Mouse (Mus musculus): ENCODE measurements at regions not wholly inside any gene's neighbourhood (a gene's known extent, or its start where the extent isn't known, plus 50 kb on each side); places are given as distances from the start of the nearest gene placed in this dataset.
A peak's percentile ranks its signal among the peaks of the same experiment; 100 is the strongest.
"Not testable (repeated sequence)": the region's sequence is repeated elsewhere in the genome, so short reads cannot be mapped to it uniquely, and the experiment has no call there.

DNA sequence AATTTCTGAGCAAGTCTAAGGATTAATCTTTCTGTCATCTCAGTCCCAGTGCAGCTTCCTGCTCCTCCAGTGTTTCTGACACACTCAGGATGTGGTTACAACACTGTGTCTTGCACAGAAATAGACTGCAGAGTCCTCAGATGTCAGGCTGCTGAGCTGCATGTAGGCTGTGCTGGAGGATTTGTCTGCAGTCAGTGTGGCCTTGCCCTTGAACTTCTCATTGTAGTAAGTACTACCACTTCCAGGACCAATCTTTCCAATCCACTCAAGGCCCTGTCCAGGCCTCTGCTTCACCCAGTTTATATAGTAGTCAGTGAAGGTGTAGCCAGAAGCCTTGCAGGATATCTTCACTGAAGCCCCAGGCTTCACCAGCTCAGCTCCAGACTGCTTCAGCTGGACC is 185.8 kb upstream of the Zfp386 start:
- DNase-seq = peak; percentile 56

DNA sequence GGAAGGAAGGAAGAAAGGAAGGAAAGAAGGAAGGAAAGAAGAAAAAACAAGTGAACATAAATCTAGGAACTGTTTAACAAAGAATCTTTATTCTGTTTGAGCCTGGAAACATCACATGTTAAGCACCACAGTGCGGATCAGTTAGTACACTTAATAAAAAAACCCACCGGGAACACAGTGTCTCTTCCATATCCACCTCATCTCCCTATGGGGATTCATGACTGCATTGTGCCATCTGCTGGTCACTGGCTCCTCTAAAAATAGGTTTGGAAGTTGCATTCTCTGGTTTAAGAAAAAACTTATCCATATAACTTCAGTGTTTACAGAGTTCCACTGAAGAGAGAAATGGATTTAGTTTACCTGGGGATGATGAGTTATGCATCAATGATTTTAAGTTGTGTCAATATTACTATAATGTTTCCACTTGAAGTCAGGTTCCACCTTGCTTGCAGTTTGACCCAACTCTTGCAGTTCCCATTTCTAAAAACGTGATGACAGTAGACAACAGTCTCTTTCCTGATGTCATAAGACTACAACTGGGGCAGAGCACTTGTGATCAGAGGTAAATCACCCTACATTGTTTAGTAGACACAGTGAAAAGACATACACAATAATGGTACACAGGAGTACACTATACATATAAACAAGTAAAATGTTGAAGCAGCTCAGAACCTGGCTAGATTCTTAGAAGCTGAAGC is 182.3 kb upstream of the Zfp386 start:
- not testable (repeated sequence) for DNase-seq

DNA sequence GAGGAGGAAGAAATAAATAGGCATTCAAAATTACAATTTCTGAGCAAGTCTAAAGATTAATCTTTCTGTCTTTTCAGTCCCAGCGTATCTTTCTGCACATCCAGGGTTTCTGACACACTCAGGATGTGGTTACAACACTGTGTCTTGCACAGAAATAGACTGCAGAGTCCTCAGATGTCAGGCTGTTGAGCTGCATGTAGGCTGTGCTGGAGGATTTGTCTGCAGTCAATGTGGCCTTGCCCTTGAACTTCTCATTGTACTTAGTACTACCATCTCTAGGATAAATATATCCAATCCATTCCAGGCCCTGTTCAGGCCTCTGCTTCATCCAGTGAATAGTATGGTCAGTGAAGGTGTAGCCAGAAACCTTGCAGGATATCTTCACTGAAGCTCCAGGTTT is 178.9 kb upstream of the Zfp386 start:
- peak; percentile 52 for DNase-seq

DNA sequence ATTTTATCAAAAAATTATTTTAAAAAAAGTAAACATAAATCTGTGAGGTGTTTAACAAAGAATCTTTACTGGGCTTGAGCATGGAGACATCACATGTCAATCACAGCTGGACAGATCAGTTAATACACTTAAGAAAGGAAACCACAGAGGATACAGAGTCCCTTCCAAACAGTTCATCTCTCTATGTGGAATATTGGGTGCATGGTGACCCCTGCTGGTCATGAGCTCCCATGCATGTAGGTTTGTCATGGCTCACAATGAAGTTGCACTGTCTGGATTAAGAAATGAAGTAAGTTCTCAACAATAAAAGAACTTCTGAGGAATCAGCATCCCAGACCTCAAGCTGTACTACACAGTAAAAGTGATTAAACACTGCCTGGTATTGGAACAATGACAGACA is 175.1 kb upstream of the Zfp386 start:
- not testable (repeated sequence) for DNase-seq

DNA sequence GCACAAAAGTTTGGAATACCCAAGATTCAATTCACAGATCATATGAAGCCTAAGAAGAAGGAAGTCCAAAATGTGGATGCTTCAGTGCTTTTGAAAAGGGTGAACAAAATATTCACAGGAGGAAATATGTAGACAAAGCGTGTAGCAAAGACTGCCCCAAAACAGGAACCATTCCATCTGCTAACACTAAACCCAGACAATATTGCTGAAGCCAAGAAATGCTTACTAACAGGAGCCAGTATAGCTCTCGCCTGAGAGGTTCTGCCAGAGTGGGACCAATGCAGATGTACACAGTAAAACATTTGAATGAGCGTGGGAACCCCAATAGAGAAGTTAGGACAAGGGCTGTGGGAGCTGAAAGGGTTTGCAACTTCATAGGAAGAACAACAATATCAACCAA is 173.5 kb upstream of the Zfp386 start:
- DNase-seq = not testable (repeated sequence)

DNA sequence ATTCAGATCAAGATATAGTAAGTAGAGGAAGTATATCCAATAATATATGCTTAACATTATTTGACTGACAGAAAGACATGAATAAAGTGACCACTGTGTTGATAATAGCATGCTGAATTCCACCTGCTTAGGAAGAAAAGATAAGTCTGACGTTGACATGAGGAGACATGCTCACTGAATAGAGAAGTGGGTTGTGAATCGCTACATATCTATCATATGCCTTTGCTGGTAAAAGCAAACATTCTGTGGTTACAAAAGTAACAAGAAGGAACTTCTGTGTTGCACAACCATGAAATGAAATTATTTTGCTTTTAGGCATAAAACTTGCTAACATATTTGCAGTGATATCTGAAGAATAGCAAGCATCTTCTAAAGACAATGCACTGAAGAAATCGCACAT is 163.8 kb upstream of the Zfp386 start:
- no peak for DNase-seq

DNA sequence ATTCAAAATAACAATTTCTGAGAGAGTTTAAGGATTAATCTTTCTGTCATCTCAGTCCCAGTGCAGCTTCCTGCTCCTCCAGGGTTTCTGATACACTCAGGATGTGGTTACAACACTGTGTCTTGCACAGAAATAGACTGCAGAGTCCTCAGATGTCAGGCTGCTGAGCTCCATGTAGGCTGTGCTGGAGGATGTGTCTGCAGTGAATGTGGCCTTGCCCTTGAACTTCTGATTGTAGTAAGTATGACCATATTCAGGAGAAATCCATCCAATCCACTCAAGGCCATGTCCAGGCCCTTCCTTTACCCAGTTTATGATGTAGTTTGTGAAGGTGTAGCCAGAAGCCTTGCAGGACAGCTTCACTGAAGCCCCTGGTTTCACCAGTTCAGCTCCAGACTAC is 159.5 kb upstream of the Zfp386 start:
- DNase-seq = peak; percentile 34

DNA sequence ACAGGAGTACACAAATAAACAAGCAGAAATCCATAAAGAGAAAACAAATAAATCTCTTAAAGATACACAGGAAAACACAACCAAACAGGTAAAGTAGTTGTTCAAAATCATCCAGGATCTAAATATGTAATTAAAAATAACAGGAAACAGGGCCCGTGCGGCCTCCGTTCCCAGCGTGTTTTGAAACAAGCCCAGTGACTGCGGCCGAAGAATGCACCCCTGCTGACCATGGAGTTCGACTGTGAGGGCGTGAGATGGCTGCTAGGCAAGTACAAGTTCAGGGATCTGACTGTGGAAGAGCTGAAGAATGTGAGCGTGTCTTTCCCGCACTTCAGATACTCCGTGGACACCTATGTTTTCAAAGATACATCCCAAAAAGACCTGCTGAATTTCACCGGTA is 154.9 kb upstream of the Zfp386 start:
- not testable (repeated sequence) for DNase-seq

DNA sequence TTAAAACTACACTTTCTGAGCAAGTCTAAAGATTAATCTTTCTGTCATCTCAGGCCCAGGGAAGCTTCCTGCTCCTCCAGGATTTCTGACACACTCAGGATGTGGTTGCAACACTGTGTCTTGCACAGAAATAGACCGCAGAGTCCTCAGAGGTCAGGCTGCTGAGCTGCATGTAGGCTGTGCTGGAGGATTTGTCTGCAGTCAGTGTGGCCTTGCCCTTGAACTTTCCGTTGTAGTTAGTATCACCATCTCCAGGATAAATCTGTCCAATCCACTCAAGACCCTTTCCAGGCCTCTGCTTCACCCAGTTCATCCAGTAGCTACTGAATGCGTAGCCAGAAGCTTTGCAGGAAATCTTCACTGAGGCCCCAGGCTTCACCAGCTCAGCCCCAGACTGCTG is 135.3 kb upstream of the Zfp386 start:
- not testable (repeated sequence) for DNase-seq

DNA sequence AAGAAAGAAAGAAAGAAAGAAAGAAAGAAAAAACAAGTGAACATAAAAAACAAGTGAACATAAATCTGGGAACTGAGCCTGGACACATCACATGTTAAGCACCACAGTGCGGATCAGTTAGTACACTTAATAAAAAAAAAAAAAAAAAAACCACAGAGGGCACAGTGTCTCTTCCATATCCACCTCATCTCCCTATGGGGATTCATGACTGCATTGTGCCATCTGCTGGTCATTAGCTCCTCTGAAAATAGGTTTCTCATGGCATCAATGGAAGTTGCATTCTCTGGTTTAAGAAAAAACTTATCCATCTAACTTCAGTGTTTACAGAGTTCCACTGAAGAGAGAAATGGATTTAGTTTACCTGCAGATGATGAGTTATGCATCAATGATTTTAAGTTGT is 132.1 kb upstream of the Zfp386 start:
- not testable (repeated sequence) for DNase-seq

DNA sequence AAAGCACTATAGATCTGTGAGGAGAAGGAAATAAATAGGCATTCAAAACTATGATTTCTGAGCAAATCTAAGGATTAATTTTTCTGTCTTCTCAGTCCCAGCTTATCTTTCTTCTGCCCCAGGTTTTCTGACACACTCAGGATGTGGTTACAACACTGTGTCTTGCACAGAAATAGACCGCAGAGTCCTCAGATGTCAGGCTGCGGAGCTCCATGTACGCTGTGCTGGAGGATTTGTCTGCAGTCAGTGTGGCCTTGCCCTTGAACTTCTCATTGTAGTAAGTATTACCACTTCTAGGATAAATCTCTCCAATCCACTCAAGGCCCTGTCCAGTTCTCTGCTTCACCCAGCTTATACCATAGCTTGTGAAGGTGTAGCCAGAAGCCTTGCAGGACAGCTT is 127.4 kb upstream of the Zfp386 start:
- peak; percentile 49 for DNase-seq

DNA sequence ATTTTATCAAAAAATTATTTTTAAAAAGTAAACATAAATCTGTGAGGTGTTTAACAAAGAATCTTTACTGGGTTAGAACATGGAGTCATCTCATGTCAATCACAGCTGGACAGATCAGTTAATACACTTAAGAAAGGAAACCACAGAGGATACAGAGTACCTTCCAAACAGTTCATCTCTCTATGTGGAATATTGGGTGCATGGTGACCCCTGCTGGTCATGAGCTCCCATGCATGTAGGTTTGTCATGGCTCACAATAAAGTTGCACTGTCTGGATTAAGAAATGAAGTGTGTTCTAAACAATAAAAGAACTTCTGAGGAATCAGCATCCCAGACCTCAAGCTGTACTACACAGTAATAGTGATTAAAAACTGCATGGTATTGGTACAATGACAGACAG is 123.5 kb upstream of the Zfp386 start:
- peak; percentile 2 for DNase-seq

DNA sequence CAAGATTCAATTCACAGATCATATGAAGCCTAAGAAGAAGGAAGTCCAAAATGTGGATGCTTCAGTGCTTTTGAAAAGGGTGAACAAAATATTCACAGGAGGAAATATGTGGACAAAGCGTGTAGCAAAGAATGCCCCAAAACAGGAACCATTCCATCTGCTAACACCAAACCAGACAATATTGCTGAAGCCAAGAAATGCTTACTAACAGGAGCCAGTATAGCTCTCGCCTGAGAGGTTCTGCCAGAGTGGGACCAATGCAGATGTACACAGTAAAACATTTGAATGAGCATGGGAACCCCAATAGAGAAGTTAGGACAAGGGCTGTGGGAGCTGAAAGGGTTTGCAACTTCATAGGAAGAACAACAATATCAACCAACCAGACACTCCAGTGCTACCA is 122.0 kb upstream of the Zfp386 start:
- DNase-seq = not testable (repeated sequence)

DNA sequence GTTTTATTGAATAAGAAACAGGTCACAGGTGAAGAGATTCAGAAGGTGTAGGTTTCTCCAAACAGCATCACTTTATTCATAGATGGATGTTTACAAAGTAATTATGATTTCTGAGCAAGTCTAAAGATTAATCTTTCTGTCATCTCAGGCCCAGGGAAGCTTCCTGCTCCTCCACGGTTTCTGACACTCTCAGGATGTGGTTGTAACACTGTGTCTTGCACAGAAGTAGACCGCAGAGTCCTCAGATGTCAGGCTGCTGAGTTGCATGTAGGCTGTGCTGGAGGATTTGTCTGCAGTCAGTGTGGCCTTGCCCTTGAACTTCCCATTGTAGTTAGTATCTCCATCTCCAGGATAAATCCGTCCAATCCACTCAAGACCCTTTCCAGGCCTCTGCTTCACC is 95.2 kb upstream of the Zfp386 start:
- peak; percentile 45 for DNase-seq

DNA sequence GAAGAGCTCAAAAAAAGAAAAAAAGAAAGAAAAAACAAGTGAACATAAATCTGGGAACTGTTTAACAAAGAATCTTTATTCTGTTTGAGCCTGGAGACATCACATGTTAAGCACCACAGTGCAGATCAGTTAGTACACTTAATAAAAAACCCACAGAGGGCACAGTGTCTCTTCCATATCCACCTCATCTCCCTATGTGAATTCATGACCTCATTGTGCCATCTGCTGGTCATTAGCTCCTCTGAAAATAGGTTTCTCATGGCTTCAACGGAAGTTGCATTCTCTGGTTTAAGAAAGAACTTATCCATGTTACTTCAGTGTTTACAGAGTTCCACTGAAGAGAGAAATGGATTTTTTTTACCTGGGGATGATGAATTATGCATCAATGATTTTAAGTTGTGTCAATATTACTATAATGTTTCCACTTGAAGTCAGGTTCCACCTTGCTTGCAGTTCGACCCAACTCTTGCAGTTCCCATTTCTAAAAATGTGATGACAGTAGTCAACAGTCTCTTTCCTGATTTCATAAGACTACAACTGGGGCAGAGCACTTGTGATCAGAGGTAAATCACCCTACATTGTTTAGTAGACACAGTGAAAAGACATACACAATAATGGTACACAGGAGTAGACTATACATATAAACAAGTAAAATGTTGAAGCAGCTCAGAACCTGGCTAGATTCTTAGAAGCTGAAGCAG is 91.9 kb upstream of the Zfp386 start:
- peak; percentile 24 for DNase-seq

DNA sequence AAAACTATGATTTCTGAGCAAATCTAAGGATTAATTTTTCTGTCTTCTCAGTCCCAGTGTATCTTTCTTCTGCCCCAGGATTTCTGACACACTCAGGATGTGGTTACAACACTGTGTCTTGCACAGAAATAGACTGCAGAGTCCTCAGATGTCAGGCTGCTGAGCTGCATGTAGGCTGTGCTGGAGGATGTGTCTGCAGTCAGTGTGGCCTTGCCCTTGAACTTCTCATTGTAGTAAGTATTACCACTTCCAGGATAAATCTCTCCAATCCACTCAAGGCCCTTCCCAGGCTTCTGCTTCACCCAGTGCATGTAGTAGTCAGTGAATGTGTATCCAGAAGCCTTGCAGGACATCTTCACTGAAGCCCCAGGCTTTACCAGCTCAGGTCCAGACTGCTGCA is 83.8 kb upstream of the Zfp386 start:
- not testable (repeated sequence) for DNase-seq

DNA sequence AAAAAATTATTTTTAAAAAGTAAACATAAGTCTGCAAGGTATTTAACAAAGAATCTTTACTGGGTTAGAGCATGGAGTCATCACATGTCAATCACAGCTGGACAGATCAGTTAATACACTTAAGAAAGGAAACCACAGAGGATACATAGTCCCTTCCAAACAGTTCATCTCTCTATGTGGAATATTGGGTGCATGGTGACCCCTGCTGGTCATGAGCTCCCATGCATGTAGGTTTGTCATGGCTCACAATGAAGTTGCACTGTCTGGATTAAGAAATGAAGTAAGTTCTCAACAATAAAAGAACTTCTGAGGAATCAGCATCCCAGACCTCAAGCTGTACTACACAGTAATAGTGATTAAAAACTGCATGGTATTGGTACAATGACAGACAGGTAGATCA is 80.0 kb upstream of the Zfp386 start:
- not testable (repeated sequence) for DNase-seq

Data from thymus, postnatal 25 days (tissue).